Mouse (Mus musculus): Measurements from ENCODE around the gene Pou6f1. TPM values are rescaled to one million over a fixed set of nuclear protein-coding genes. Genes with fewer than 3 reads are reported as not detected.

The Pou6f1 gene
- polyA plus RNA-seq, 1 experiment from 2014 or later, result 4.3 TPM

GRCm38 (mm10) chr15:100598287-100598882 lies 1.4 kb downstream of the Pou6f1 start:
- 16% methylated on average over 9 of the region's 9 CpGs for WGBS

GRCm38 (mm10) chr15:100592817-100593216 lies 7.0 kb downstream of the Pou6f1 start:
- no peak overlapping the region for H3K4me2 ChIP-seq
- H3K4me3 ChIP-seq, result no peak overlapping the region
- H3K9ac ChIP-seq, result no peak overlapping the region
- H3K27ac ChIP-seq, result no peak overlapping the region
- no peaks in the 10 kb centered on the region for H3K4me1 ChIP-seq
- H3K9me3 ChIP-seq, result no peaks in the 10 kb centered on the region
- no peaks in the 10 kb centered on the region for H3K36me3 ChIP-seq
- no peak for ATAC-seq (ENCODE audit: borderline replicate concordance, extremely low read depth, low FRiP score, low TSS enrichment)
- 77% methylated on average over 6 of the region's 6 CpGs for WGBS
- no peaks in the 10 kb centered on the region for H3K27me3 ChIP-seq

More at GRCm38 (mm10) chr15:100598287-100598882, 1.4 kb downstream of the Pou6f1 start:
- Histone ChIP-seq H3K4me3 (peak overlapping the region; percentile 92), H3K27me3 (peaks cover 22% of the 10 kb centered on the region), H3K9me3 (no peaks in the 10 kb centered on the region), H3K36me3 (no peaks in the 10 kb centered on the region), H3K9ac (peak overlapping the region; percentile 79), H3K4me2 (peak overlapping the region; percentile 99), H3K27ac (no peak overlapping the region), H3K4me1 (peaks cover 20% of the 10 kb centered on the region)
- ATAC-seq (ENCODE audit: borderline replicate concordance, extremely low read depth, low FRiP score, low TSS enrichment), result no peak

- 50% methylated on average over 8 of the region's 8 CpGs for whole genome bisulfite sequencing
- H3K36me3 ChIP-seq, result no peaks in the 10 kb centered on the region
- no peak overlapping the region for H3K27ac ChIP-seq
- no peak overlapping the region for H3K4me2 ChIP-seq
- no peak overlapping the region for H3K4me3 ChIP-seq
- no peaks in the 10 kb centered on the region for H3K9me3 ChIP-seq
- H3K9ac ChIP-seq, result no peak overlapping the region
- ATAC-seq (ENCODE audit: borderline replicate concordance, extremely low read depth, low FRiP score, low TSS enrichment), result no peak
- no peaks in the 10 kb centered on the region for H3K4me1 ChIP-seq
- no peaks in the 10 kb centered on the region for H3K27me3 ChIP-seq
Observed at GRCm38 (mm10) chr15:100590436-100590835, 9.3 kb downstream of the Pou6f1 start.

- ATAC-seq (ENCODE audit: borderline replicate concordance, extremely low read depth, low FRiP score, low TSS enrichment), result no peak
- 84% methylated on average over 6 of the region's 6 CpGs for WGBS
- Histone ChIP-seq H3K4me1 (no peaks in the 10 kb centered on the region), H3K9ac (no peak overlapping the region), H3K27ac (no peak overlapping the region), H3K4me3 (no peak overlapping the region), H3K9me3 (no peaks in the 10 kb centered on the region), H3K36me3 (no peaks in the 10 kb centered on the region), H3K4me2 (no peak overlapping the region), H3K27me3 (no peaks in the 10 kb centered on the region)
Observed at GRCm38 (mm10) chr15:100588297-100588696, 11.5 kb downstream of the Pou6f1 start.

GRCm38 (mm10) chr15:100587166-100587565 lies 12.6 kb downstream of the Pou6f1 start:
- Histone ChIP-seq H3K27ac (no peak overlapping the region), H3K4me2 (no peak overlapping the region), H3K27me3 (no peaks in the 10 kb centered on the region), H3K9me3 (no peaks in the 10 kb centered on the region), H3K36me3 (no peaks in the 10 kb centered on the region), H3K4me3 (no peak overlapping the region), H3K9ac (no peak overlapping the region), H3K4me1 (no peaks in the 10 kb centered on the region)
- ATAC-seq (ENCODE audit: borderline replicate concordance, extremely low read depth, low FRiP score, low TSS enrichment), result no peak
- 64% methylated on average over 4 of the region's 4 CpGs for WGBS

GRCm38 (mm10) chr15:100585931-100586330 lies 13.9 kb downstream of the Pou6f1 start:
- H3K36me3 ChIP-seq, result no peaks in the 10 kb centered on the region
- H3K4me2 ChIP-seq, result no peak overlapping the region
- H3K4me3 ChIP-seq, result no peak overlapping the region
- no peaks in the 10 kb centered on the region for H3K4me1 ChIP-seq
- H3K9me3 ChIP-seq, result no peaks in the 10 kb centered on the region
- no peaks in the 10 kb centered on the region for H3K27me3 ChIP-seq
- H3K9ac ChIP-seq, result no peak overlapping the region
- no peak for ATAC-seq (ENCODE audit: borderline replicate concordance, extremely low read depth, low FRiP score, low TSS enrichment)
- 95% methylated on average over 16 of the region's 16 CpGs for WGBS
- H3K27ac ChIP-seq, result no peak overlapping the region

- H3K4me2 ChIP-seq, result no peak overlapping the region
- H3K4me3 ChIP-seq, result no peak overlapping the region
- H3K36me3 ChIP-seq, result no peaks in the 10 kb centered on the region
- H3K27me3 ChIP-seq, result no peaks in the 10 kb centered on the region
- no peak overlapping the region for H3K27ac ChIP-seq
- ATAC-seq (ENCODE audit: borderline replicate concordance, extremely low read depth, low FRiP score, low TSS enrichment), result 0 out of 2 replicates have a peak, but pooled peaks have one; percentile 13
- no peaks in the 10 kb centered on the region for H3K9me3 ChIP-seq
- H3K9ac ChIP-seq, result no peak overlapping the region
- 87% methylated on average over 10 of the region's 10 CpGs for WGBS
- H3K4me1 ChIP-seq, result peaks cover 3% of the 10 kb centered on the region
Observed at GRCm38 (mm10) chr15:100580108-100580507, 19.7 kb downstream of the Pou6f1 start.

- H3K4me3 ChIP-seq, result no peak overlapping the region
- no peak overlapping the region for H3K4me2 ChIP-seq
- no peak for ATAC-seq (ENCODE audit: borderline replicate concordance, extremely low read depth, low FRiP score, low TSS enrichment)
- H3K4me1 ChIP-seq, result peaks cover 23% of the 10 kb centered on the region
- no peaks in the 10 kb centered on the region for H3K36me3 ChIP-seq
- no peak overlapping the region for H3K27ac ChIP-seq
- WGBS, result 80% methylated on average over 16 of the region's 16 CpGs
- no peaks in the 10 kb centered on the region for H3K27me3 ChIP-seq
- no peaks in the 10 kb centered on the region for H3K9me3 ChIP-seq
- H3K9ac ChIP-seq, result no peak overlapping the region
Observed at GRCm38 (mm10) chr15:100577972-100578371, 21.8 kb downstream of the Pou6f1 start.

GRCm38 (mm10) chr15:100576810-100577209 lies 23.0 kb downstream of the Pou6f1 start:
- H3K4me1 ChIP-seq, result peaks cover 23% of the 10 kb centered on the region
- H3K9me3 ChIP-seq, result no peaks in the 10 kb centered on the region
- H3K27me3 ChIP-seq, result no peaks in the 10 kb centered on the region
- no peaks in the 10 kb centered on the region for H3K36me3 ChIP-seq
- no peak overlapping the region for H3K27ac ChIP-seq
- H3K9ac ChIP-seq, result no peak overlapping the region
- ATAC-seq (ENCODE audit: borderline replicate concordance, extremely low read depth, low FRiP score, low TSS enrichment), result no peak
- no peak overlapping the region for H3K4me2 ChIP-seq
- WGBS, result 75% methylated on average over 6 of the region's 6 CpGs
- no peak overlapping the region for H3K4me3 ChIP-seq

GRCm38 (mm10) chr15:100576392-100576791 lies 23.4 kb downstream of the Pou6f1 start:
- Histone ChIP-seq H3K27ac (no peak overlapping the region), H3K4me3 (no peak overlapping the region), H3K9me3 (no peaks in the 10 kb centered on the region), H3K4me2 (no peak overlapping the region), H3K9ac (no peak overlapping the region), H3K4me1 (peaks cover 23% of the 10 kb centered on the region), H3K36me3 (no peaks in the 10 kb centered on the region), H3K27me3 (no peaks in the 10 kb centered on the region)
- 80% methylated on average over 6 of the region's 6 CpGs for WGBS
- ATAC-seq (ENCODE audit: borderline replicate concordance, extremely low read depth, low FRiP score, low TSS enrichment), result no peak

GRCm38 (mm10) chr15:100575366-100575765 lies 24.4 kb downstream of the Pou6f1 start:
- Histone ChIP-seq H3K4me2 (no peak overlapping the region), H3K4me3 (no peak overlapping the region), H3K27ac (peak overlapping the region; percentile 74), H3K9me3 (no peaks in the 10 kb centered on the region), H3K27me3 (no peaks in the 10 kb centered on the region), H3K9ac (no peak overlapping the region), H3K4me1 (peaks cover 23% of the 10 kb centered on the region), H3K36me3 (no peaks in the 10 kb centered on the region)
- ATAC-seq (ENCODE audit: borderline replicate concordance, extremely low read depth, low FRiP score, low TSS enrichment), result no peak
- 87% methylated on average over 12 of the region's 12 CpGs for WGBS

- no peak overlapping the region; the same call in 1 of the 2 replicates for H3K4me2 ChIP-seq
- H3K9me3 ChIP-seq, result no peaks in the 10 kb centered on the region
- H3K4me1 ChIP-seq, result peaks cover 23% of the 10 kb centered on the region
- H3K4me3 ChIP-seq, result no peak overlapping the region
- ATAC-seq (ENCODE audit: borderline replicate concordance, extremely low read depth, low FRiP score, low TSS enrichment), result no peak
- H3K27ac ChIP-seq, result peak overlapping the region; percentile 74
- no peaks in the 10 kb centered on the region for H3K27me3 ChIP-seq
- no peak overlapping the region for H3K9ac ChIP-seq
- 43% methylated on average over 2 of the region's 2 CpGs for WGBS
- H3K36me3 ChIP-seq, result no peaks in the 10 kb centered on the region
Observed at GRCm38 (mm10) chr15:100574378-100574777, 25.4 kb downstream of the Pou6f1 start.
